Mouse (Mus musculus): ENCODE results near the gene Llgl1. TPM values are rescaled to one million over a fixed set of nuclear protein-coding genes. Genes with fewer than 3 reads are reported as not detected.

The Llgl1 gene
- polyA plus RNA-seq (2015; fragmentation: Nextera tagmentation; extraction: Ambion mirVana): 75.1 and 87.4 TPM in 2 replicates

GRCm38 (mm10) chr11:60699524-60700075 lies at the start of gene Llgl1:
Llgl1 (plus strand) TSS chr11:60699723.
- peak; percentile 90 for ATAC-seq
- Histone ChIP-seq H3K27me3 (no peaks in the 10 kb centered on the region), H3K9ac (replicated peaks) (peak within 1 kb of the TSS; percentile 97), H3K4me2 (replicated peaks) (peak within 1 kb of the TSS; percentile 88), H3K27ac (peak within 1 kb of the TSS; percentile 94), H3K4me3 (replicated peaks) (peak within 1 kb of the TSS; percentile 89), H3K9me3 (no peaks in the 10 kb centered on the region), H3K4me1 (replicated peaks) (peaks cover 48% of the 10 kb centered on the region), H3K36me3 (peaks cover 14% of the 10 kb centered on the region)
- WGBS: under 1% methylated on average over 66 of the region's 73 CpGs

GRCm38 (mm10) chr11:60696165-60696564 lies 3.4 kb upstream of the Llgl1 start:
- Histone ChIP-seq H3K9me3 (no peaks in the 10 kb centered on the region), H3K4me2 (replicated peaks) (no peak overlapping the region), H3K9ac (replicated peaks) (no peak overlapping the region), H3K36me3 (no peaks in the 10 kb centered on the region), H3K4me3 (replicated peaks) (no peak overlapping the region), H3K4me1 (replicated peaks) (peaks cover 19% of the 10 kb centered on the region), H3K27me3 (no peaks in the 10 kb centered on the region), H3K27ac (no peak overlapping the region)
- WGBS: 66% methylated on average over 1 of the region's 1 CpGs
- no peak for ATAC-seq

GRCm38 (mm10) chr11:60697561-60697960 lies 2.0 kb upstream of the Llgl1 start:
- no peaks in the 10 kb centered on the region for H3K9me3 ChIP-seq
- no peak for ATAC-seq
- H3K4me1 ChIP-seq (replicated peaks): peaks cover 33% of the 10 kb centered on the region
- no peak overlapping the region for H3K9ac ChIP-seq (replicated peaks)
- H3K4me2 ChIP-seq (replicated peaks): no peak overlapping the region
- 64% methylated on average over 2 of the region's 2 CpGs for WGBS
- H3K27ac ChIP-seq: peak overlapping the region; percentile 94; the same call in 1 of the 2 replicates
- no peak overlapping the region for H3K4me3 ChIP-seq (replicated peaks)
- H3K36me3 ChIP-seq: 0 out of 2 replicates have a peak, but pooled peaks cover under 1% of the 10 kb centered on the region
- H3K27me3 ChIP-seq: no peaks in the 10 kb centered on the region

GRCm38 (mm10) chr11:60698806-60699523 lies 558 bp upstream of the Llgl1 start:
- under 1% methylated on average over 22 of the region's 22 CpGs for WGBS
- Histone ChIP-seq H3K27ac (peak overlapping the region; percentile 94), H3K36me3 (peaks cover 8% of the 10 kb centered on the region; the same call in 1 of the 2 replicates), H3K9ac (replicated peaks) (peak overlapping the region; percentile 52), H3K27me3 (no peaks in the 10 kb centered on the region), H3K4me3 (replicated peaks) (peak overlapping the region; percentile 89), H3K4me2 (replicated peaks) (peak overlapping the region; percentile 88), H3K9me3 (no peaks in the 10 kb centered on the region), H3K4me1 (replicated peaks) (peaks cover 47% of the 10 kb centered on the region)
- peak; percentile 62 for ATAC-seq

GRCm38 (mm10) chr11:60700320-60701185 lies 1.0 kb downstream of the Llgl1 start:
- H3K36me3 ChIP-seq: peaks cover 24% of the 10 kb centered on the region
- 25% methylated on average over 12 of the region's 12 CpGs for WGBS
- H3K9me3 ChIP-seq: no peaks in the 10 kb centered on the region
- peak overlapping the region; percentile 88 for H3K4me2 ChIP-seq (replicated peaks)
- H3K27ac ChIP-seq: peak overlapping the region; percentile 94; the same call in 1 of the 2 replicates
- H3K27me3 ChIP-seq: no peaks in the 10 kb centered on the region
- peak overlapping the region; percentile 89 for H3K4me3 ChIP-seq (replicated peaks)
- ATAC-seq: no peak
- H3K4me1 ChIP-seq (replicated peaks): peaks cover 48% of the 10 kb centered on the region
- peak overlapping the region; percentile 97 for H3K9ac ChIP-seq (replicated peaks)

- Histone ChIP-seq H3K4me1 (replicated peaks) (peaks cover 48% of the 10 kb centered on the region), H3K9ac (replicated peaks) (no peak overlapping the region; the same call in 1 of the 2 replicates), H3K9me3 (no peaks in the 10 kb centered on the region), H3K36me3 (peaks cover 34% of the 10 kb centered on the region), H3K4me3 (replicated peaks) (peak overlapping the region; percentile 89; the same call in 1 of the 2 replicates), H3K27ac (no peak overlapping the region), H3K4me2 (replicated peaks) (peak overlapping the region; percentile 88), H3K27me3 (no peaks in the 10 kb centered on the region)
- WGBS: 90% methylated on average over 2 of the region's 4 CpGs
- no peak for ATAC-seq
These were observed 2.1 kb downstream of the Llgl1 start for GRCm38 (mm10) chr11:60701611-60702010.

- H3K27me3 ChIP-seq: no peaks in the 10 kb centered on the region
- 19% methylated on average over 4 of the region's 4 CpGs for WGBS
- H3K9ac ChIP-seq (replicated peaks): 0 out of 2 replicates have a peak overlapping the region, but pooled peaks have one; percentile 11
- no peak overlapping the region; the same call in 1 of the 2 replicates for H3K4me3 ChIP-seq (replicated peaks)
- peak; percentile 28; the same call in 1 of the 2 replicates for ATAC-seq
- H3K27ac ChIP-seq: 0 out of 2 replicates have a peak overlapping the region, but pooled peaks have one; percentile 30
- peaks cover 48% of the 10 kb centered on the region for H3K4me1 ChIP-seq (replicated peaks)
- H3K4me2 ChIP-seq (replicated peaks): peak overlapping the region; percentile 27; the same call in 1 of the 2 replicates
- no peaks in the 10 kb centered on the region for H3K9me3 ChIP-seq
- peaks cover 49% of the 10 kb centered on the region for H3K36me3 ChIP-seq
These were observed 3.6 kb downstream of the Llgl1 start for GRCm38 (mm10) chr11:60703131-60703530.

GRCm38 (mm10) chr11:60704023-60704880 lies 4.7 kb downstream of the Llgl1 start:
- H3K27ac ChIP-seq: no peak overlapping the region
- no peak overlapping the region for H3K9ac ChIP-seq (replicated peaks)
- no peak for ATAC-seq
- H3K9me3 ChIP-seq: no peaks in the 10 kb centered on the region
- WGBS: 96% methylated on average over 19 of the region's 19 CpGs
- H3K36me3 ChIP-seq: peaks cover 61% of the 10 kb centered on the region
- H3K4me1 ChIP-seq (replicated peaks): peaks cover 38% of the 10 kb centered on the region
- no peaks in the 10 kb centered on the region for H3K27me3 ChIP-seq
- no peak overlapping the region for H3K4me3 ChIP-seq (replicated peaks)
- no peak overlapping the region for H3K4me2 ChIP-seq (replicated peaks)

- Histone ChIP-seq H3K36me3 (peaks cover 71% of the 10 kb centered on the region), H3K4me1 (replicated peaks) (peaks cover 37% of the 10 kb centered on the region), H3K4me2 (replicated peaks) (no peak overlapping the region), H3K4me3 (replicated peaks) (no peak overlapping the region), H3K9me3 (no peaks in the 10 kb centered on the region), H3K27ac (no peak overlapping the region), H3K27me3 (no peaks in the 10 kb centered on the region), H3K9ac (replicated peaks) (no peak overlapping the region)
- no peak for ATAC-seq
- whole genome bisulfite sequencing: 94% methylated on average over 3 of the region's 3 CpGs
These were observed 5.7 kb downstream of the Llgl1 start for GRCm38 (mm10) chr11:60705255-60705654.

- 95% methylated on average over 7 of the region's 7 CpGs for WGBS
- H3K4me1 ChIP-seq (replicated peaks): peaks cover 29% of the 10 kb centered on the region
- H3K9me3 ChIP-seq: no peaks in the 10 kb centered on the region
- H3K4me2 ChIP-seq (replicated peaks): no peak overlapping the region
- no peak overlapping the region for H3K4me3 ChIP-seq (replicated peaks)
- H3K27me3 ChIP-seq: no peaks in the 10 kb centered on the region
- no peak overlapping the region for H3K27ac ChIP-seq
- ATAC-seq: no peak
- H3K36me3 ChIP-seq: peaks cover 79% of the 10 kb centered on the region
- no peak overlapping the region for H3K9ac ChIP-seq (replicated peaks)
These were observed 6.6 kb downstream of the Llgl1 start for GRCm38 (mm10) chr11:60706076-60706475.
